Mouse (Mus musculus) brain, adult 10 weeks (tissue): ENCODE results near the gene Etfbkmt. TPM values are rescaled to one million over a fixed set of nuclear protein-coding genes. Genes with fewer than 3 reads are reported as not detected.

Experiments
- polyA plus RNA-seq: library from polyadenylated mRNA; stranded (reverse); fragments of 350-450 nt; fragmentation: Illumina TruSeq; extraction: RNeasy Lipid Tissue Mini Kit (QIAGEN cat#74804); gene quantifications from one replicate; pipeline ENCODE4 v1.2.3, GENCODE M21; 2015; ENCODE audit warnings: low read depth, low replicate concordance

The Etfbkmt gene
- 5.7 TPM for polyA plus RNA-seq

DNA sequence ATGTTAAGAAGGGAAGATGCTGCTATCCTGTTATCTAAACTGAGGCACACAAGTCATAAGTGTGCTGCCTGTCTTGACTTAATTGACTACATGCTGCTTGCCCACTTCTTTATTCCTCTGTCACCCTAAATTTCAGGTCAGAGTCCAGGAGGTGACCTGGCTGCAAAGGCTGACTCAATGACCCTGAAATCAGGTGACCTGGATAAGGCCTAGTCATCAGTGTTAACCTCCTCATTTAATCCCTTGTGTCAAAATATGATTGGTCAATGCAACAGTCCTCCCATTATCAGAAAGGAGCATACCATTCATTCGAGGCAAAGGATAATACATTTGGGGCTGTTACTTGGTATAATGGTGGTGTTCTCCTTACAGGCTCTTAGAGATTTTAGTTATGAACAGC lies at the start of gene Etfbkmt:
Etfbkmt (plus strand) TSS at position 379 of the 400 bp plus-strand sequence.

DNA sequence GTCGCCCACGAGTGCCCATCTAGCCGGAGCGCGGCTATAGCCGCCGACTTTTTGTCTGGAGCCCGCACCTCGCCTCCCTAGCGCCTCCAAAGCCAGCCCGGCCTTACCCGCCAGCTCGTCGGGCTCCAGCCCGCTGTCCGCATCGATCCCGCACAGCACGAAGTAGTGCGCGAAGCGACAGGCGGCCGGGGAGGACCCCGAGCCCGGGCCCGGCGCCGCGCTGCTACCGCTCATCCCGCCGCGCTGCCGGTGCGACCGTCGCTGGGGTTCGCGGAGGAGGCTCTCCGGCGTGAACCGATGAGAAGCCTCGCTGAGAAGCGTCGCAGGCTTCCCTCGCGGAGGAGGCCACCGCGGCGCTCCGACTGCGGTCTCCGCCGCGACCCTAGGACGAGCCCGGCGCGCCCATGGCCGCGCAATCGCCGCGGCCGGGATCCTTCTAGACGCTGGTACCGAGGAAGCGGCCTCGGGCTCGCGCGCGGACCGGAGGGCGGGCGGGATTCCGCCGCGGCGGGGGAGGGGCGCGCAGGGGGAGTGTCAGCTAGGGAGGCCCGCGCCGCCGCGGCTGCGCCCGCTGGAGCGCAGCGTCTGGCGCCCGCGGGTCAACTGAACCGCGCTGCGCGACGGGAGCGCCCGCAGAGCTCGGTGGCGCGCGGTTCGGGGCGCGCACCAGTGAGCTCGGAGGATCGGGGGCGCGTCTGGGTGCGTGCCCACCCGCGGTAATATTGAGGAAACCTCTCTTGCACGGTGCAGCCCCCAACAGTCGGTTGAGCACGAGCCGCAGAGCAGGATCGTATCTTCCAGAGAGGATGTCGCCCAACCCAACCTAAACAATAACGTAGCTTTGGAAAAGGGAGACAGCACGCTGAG lies 38.3 kb upstream of the Etfbkmt start, which contains the start of gene Dennd5b:
Dennd5b (minus strand) TSS at position 605 of the 867 bp plus-strand sequence.

DNA sequence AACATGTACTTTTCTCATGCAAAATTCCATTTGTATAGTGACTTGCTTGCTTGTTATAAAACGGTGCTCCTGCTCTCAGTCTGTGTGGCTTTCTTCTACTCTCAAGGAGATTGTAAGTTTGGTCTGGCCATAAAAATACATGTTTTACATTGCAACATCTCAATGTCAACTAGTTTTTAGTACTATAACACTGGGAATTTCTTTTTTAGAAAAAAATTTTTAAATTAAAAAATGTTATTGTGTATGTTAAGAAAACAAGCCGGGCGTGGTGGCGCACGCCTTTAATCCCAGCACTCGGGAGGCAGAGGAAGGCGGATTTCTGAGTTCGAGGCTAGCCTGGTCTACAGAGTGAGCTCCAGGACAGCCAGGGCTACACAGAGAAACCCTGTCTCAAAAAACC lies 9.8 kb upstream of the Etfbkmt start, which contains the start of gene Gm10203:
Gm10203 (plus strand) TSS at position 301 of the 400 bp plus-strand sequence.

DNA sequence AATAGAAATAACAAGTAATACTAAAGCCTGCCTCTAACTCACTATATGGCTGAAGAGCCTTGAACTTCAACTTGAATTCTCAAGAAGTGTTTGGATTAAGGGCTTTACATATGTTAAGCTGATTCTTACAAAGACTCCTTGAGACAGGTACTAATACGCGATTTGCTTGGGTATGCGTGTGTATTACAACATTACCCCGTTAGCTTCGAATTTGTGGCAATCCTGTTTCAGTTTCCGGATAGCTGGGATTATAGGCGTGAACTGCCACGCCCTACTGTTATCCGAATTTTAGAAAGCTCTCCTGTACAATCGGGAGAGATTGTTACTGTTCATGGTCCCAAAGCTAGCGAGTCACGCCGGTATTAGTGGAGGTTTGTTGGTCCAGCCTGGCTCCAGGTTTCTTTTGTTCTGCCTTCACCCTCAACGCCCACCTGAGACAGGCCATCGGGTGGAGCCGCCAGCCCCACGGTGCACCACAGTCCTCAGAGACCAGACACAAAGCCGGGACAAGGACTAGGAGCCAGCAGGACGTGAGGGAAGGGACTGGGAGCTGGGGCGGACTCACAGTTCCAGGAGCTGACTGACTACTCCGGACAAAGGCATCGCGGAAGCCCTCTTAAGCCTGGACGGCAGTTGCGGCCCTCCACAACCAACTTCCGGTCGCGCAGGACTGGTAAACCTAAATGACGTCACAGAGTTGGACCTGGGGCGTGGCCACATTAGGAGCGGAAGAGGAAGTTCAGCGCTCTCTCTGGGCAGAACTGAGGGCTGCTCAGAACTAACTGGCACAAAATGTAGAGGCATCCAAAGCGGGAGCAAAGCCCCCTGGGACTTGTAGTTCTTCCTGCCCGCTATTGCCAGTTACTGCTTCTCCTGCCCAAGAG lies 48.6 kb downstream of the Etfbkmt start, which contains the start of gene Amn1:
Amn1 (minus strand) TSS at position 672 of the 884 bp plus-strand sequence.

Other genes starting within 250 kb of the Etfbkmt start
- 9.7 TPM for gene Caprin2, start 243.6 kb upstream of the Etfbkmt start, polyA plus RNA-seq
- gene Sinhcaf, start 193.4 kb upstream of the Etfbkmt start, polyA plus RNA-seq = 4.6 TPM
- 23.6 TPM for gene Dennd5b, start 38.2 kb upstream of the Etfbkmt start, polyA plus RNA-seq
- not detected for gene Gm10203, start 9.7 kb upstream of the Etfbkmt start, polyA plus RNA-seq
- gene Amn1, start 48.9 kb downstream of the Etfbkmt start, polyA plus RNA-seq = 30.8 TPM
- gene Resf1, start 169.6 kb downstream of the Etfbkmt start, polyA plus RNA-seq = 5.4 TPM